Mouse (Mus musculus) megakaryocyte, embryonic 14.5 days (primary cell): Measurements from ENCODE around the gene Olfr1441. TPM values are rescaled to one million over a fixed set of nuclear protein-coding genes. Genes with fewer than 3 reads are reported as not detected.

Source experiments
- H3K27me3 ChIP-seq: replicated peaks from 2 replicates; pipeline ENCODE3; 2012; ENCODE audit warnings: inconsistent platforms
- H3K36me3 ChIP-seq: replicated peaks from 2 replicates; pipeline ENCODE3; 2012; ENCODE audit warnings: low read length, inconsistent platforms, mixed read lengths
- H3K4me1 ChIP-seq: 2 replicates; pipeline ENCODE4 v1.6.1; 2012; ENCODE audit warnings: inconsistent platforms
- H3K4me3 ChIP-seq: replicated peaks from 2 replicates; pipeline ENCODE3; 2012; ENCODE audit warnings: moderate library complexity, mild to moderate bottlenecking, inconsistent platforms
- H3K9me3 ChIP-seq: 2 replicates; pipeline ENCODE4 v1.6.1; 2012; ENCODE audit warnings: inconsistent platforms
- FLI1 ChIP-seq: IDR thresholded peaks from 2 replicates; pipeline ENCODE4 v1.6.1; 2012; ENCODE audit warnings: low read length, inconsistent platforms, mixed read lengths
- GATA1 ChIP-seq: IDR thresholded peaks from 3 replicates; pipeline ENCODE4 v1.6.1; 2012; ENCODE audit warnings: mixed read lengths, low read length, inconsistent platforms, borderline replicate concordance
- polyA plus RNA-seq: library from polyadenylated mRNA; stranded (reverse); fragments of >175 nt; gene quantifications from 2 replicates; pipeline ENCODE4 v1.2.3, GENCODE M21; 2012; ENCODE audit warnings: low replicate concordance; ENCODE audit not compliant: insufficient read depth

Gene Olfr1441
- polyA plus RNA-seq, 1 experiment, result not detected

DNA sequence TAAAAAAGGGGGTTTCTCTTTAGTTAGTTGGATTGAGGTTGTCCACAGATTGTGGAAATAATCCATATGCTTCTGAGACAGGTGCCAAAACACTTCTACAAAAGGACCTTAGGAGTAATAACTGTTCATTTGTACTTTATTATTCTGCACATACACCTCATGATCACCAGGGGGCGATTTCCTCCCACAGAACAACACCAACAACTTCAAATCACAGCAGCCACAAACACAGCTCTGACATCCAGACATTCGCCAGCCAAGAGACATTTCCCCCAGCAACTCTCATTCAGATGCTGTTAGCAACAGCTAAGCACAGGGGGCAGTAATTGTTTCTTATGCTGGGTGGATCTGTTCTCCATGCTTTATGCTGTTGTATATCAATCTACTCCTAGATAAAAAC lies 15.8 kb downstream of the Olfr1441 start:
- Histone ChIP-seq H3K9me3 (no peaks in the 10 kb centered on the region), H3K27me3 (peaks cover 19% of the 10 kb centered on the region), H3K4me1 (peaks cover 24% of the 10 kb centered on the region), H3K36me3 (no peaks in the 10 kb centered on the region), H3K4me3 (no peak overlapping the region)
- TF ChIP-seq FLI1, result no peak
- no peak for TF ChIP-seq GATA1

DNA sequence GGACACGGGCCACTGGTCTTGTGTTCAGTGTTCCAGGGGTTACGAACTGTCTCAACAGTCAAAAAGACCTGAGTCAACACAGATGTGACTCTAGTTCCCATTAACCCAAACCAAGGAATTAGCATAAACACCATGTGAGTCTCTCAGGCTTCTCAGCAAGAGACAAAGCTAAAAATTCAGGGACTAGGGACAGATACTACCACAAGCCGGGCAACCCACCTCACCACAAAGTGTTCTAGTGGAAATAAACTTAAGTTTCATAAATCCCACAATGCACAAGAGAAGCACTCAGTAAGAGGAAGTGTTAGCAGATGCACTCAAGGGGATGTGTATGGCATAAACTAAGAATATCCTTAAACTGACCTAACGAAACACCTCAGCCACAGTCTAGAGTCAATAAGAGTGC lies 17.8 kb downstream of the Olfr1441 start:
- no peaks in the 10 kb centered on the region for H3K36me3 ChIP-seq
- H3K4me3 ChIP-seq, result no peak overlapping the region
- TF ChIP-seq FLI1, result no peak
- no peak for TF ChIP-seq GATA1
- no peaks in the 10 kb centered on the region for H3K9me3 ChIP-seq
- peaks cover 15% of the 10 kb centered on the region for H3K27me3 ChIP-seq
- peaks cover 32% of the 10 kb centered on the region for H3K4me1 ChIP-seq

DNA sequence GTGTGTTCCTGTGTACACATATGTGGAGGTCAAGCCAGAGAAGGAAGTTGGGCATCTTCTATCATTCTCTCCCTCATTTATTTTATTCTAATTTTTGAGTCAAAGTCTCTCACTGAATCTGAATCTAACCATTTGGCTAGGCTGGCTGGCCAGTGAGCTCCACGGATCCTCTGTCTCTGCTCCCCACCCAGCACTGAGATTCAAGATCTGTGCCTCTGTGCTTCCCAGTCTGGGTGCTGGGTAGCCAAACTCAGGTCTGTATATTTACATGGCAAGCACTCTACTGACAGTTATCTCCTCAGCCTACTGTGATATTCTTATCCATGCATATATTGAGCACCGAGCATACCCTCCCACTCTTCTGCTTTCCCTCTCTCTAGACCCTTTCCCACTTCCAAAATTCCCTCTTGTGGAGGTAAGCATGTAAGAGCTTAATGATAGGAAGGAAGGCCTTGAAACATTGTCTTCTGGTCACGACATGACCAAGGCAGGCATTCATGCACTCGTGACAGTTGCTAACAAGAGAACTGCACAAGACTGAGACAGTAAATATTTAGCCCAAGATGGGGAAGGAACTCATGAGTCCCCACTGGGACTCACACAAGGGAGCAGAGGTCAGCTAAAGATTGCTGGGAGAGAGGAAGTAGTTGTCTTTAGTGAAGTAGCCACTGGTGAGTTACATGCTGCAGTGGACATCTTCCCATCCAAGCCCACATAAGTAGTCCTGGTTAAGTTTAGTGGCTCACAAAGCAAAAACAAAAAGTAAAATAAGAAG lies 18.7 kb downstream of the Olfr1441 start:
- Histone ChIP-seq H3K36me3 (no peaks in the 10 kb centered on the region), H3K9me3 (no peaks in the 10 kb centered on the region), H3K27me3 (peaks cover 7% of the 10 kb centered on the region), H3K4me1 (peaks cover 41% of the 10 kb centered on the region), H3K4me3 (no peak overlapping the region)
- TF ChIP-seq GATA1, result no peak
- TF ChIP-seq FLI1, result no peak

DNA sequence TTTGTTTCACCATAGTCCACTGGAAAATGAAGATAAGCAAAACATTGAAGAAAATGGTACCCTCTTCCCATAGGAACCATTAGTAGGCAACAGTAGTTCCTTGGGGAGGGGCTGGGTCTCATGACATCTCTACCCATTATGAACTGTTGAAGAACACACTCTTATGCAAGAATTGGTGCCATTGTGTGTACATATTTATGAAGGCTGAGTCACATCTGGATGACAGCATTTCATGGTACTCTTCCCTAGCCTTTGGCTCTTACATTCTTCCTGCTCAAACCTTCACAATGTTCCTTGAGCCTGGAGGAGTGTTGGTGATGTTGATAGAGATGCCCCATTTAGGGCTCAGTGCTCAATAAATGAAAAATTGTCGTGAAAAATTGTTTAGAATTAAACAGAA lies 22.3 kb downstream of the Olfr1441 start:
- H3K36me3 ChIP-seq, result no peaks in the 10 kb centered on the region
- no peaks in the 10 kb centered on the region for H3K9me3 ChIP-seq
- no peak for TF ChIP-seq GATA1
- TF ChIP-seq FLI1, result no peak
- H3K4me3 ChIP-seq, result no peak overlapping the region
- H3K4me1 ChIP-seq, result peaks cover 65% of the 10 kb centered on the region
- H3K27me3 ChIP-seq, result no peaks in the 10 kb centered on the region

DNA sequence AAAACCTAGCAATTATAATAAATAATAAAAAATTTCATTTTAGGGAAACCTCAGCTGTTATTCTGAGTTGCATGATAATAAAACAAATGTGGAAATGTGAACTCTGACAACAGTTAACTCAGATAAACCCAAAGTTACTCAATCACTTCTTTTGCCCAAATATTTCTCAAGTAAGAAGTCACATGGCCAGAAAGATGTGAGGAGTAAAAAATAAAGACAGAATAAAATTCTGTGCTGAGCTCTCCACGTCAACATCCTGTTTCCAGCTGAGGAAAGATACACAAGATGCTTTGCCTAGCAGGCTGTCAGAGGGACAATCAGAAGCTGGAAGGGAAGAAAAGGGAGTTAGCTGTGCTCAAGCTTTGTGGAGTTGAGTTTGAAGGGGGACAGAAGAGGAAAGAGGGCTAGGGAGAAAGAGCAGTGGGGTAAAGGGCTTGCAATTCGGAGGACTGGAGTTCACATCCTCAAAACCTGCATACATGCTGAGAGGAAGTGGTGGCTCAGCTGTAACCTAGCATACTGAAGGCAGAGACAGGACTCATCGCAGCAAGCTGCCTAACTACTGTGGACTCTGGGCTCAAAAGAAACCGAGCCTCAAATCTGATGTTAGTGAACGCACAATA lies 23.0 kb downstream of the Olfr1441 start:
- no peaks in the 10 kb centered on the region for H3K36me3 ChIP-seq
- H3K4me3 ChIP-seq, result peak overlapping the region; percentile 60
- H3K27me3 ChIP-seq, result no peaks in the 10 kb centered on the region
- no peaks in the 10 kb centered on the region for H3K9me3 ChIP-seq
- H3K4me1 ChIP-seq, result peaks cover 64% of the 10 kb centered on the region
- TF ChIP-seq GATA1 (no peak), FLI1 (no peak)

DNA sequence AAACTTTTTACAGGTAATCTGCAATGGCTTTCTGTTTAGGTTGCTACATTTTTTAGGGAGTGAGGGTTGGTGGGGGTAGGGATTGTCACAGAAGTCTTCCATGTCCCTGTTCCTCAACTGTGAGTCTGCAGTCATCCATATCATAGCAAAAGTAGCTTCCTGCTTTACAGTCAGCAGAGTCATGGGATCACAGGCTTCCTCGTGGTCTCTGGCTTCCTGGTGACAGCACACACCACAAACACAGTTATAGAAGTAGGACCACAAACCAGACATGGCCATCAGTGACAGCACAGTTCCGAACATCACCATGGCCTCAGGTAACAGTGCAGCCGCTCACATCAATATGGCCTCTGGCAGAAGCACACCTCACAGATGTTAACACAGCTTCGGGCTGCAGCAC lies 25.3 kb downstream of the Olfr1441 start:
- Histone ChIP-seq H3K4me3 (peak overlapping the region; percentile 84), H3K9me3 (no peaks in the 10 kb centered on the region), H3K27me3 (no peaks in the 10 kb centered on the region), H3K4me1 (peaks cover 54% of the 10 kb centered on the region), H3K36me3 (no peaks in the 10 kb centered on the region)
- no peak for TF ChIP-seq GATA1
- peak; percentile 56; the same call in 1 of the 2 replicates for TF ChIP-seq FLI1

DNA sequence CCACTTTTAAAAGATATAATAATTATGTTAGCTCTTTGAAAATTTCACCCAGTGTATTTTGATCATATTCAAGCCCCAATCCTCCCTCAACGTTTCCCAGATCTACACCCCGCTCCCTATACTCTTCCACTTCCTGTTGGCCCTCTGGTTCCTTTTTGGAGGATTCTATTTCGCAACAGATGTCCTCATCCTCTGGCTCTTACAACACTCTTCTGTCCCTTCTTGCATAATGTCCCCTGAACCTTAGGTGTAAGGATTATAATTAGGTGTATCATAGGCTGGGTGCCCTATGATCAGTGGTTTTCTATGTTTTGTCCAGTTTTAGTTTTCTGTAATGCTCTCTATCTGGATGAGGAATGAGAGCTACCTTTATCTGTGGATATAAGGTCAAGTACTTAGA lies 27.8 kb downstream of the Olfr1441 start:
- Histone ChIP-seq H3K9me3 (no peaks in the 10 kb centered on the region), H3K27me3 (no peaks in the 10 kb centered on the region), H3K4me1 (peaks cover 46% of the 10 kb centered on the region), H3K4me3 (no peak overlapping the region), H3K36me3 (no peaks in the 10 kb centered on the region)
- TF ChIP-seq GATA1, result no peak
- no peak for TF ChIP-seq FLI1

DNA sequence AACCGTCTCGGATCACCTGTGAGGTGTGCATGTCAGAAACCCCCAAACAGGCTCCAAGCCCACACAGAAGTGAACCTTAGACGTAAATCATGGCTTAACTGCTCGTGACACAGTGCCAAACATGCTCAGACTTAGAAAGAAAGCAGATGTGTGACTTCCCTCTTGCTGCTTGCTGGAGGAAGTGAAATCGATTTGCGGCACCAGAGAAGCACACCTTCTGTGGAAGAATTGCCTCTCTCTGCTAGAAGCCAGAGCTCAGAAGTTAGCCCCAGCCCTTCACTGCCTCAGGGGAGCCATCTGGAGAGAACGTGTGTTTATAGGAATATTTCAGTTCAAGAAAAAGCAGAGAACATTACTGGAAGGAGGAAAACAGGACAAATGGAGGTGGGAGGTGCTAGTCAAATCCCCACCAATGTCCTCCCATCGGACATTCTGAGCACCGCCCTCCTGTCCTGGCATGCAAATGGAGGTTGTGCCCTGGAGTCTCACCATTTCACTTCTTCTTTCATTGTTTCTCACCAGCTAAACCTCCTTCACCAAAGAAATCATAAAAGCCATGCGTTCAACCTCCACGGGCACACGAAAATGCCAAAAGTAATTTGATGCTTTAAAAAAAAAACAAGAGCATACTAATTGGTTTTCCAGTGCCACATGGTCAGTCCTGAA lies 40.3 kb downstream of the Olfr1441 start:
- H3K4me1 ChIP-seq, result peaks cover 42% of the 10 kb centered on the region
- peaks cover 10% of the 10 kb centered on the region for H3K36me3 ChIP-seq
- H3K9me3 ChIP-seq, result no peaks in the 10 kb centered on the region
- no peak for TF ChIP-seq FLI1
- no peak for TF ChIP-seq GATA1
- H3K27me3 ChIP-seq, result no peaks in the 10 kb centered on the region
- H3K4me3 ChIP-seq, result peak overlapping the region; percentile 59

DNA sequence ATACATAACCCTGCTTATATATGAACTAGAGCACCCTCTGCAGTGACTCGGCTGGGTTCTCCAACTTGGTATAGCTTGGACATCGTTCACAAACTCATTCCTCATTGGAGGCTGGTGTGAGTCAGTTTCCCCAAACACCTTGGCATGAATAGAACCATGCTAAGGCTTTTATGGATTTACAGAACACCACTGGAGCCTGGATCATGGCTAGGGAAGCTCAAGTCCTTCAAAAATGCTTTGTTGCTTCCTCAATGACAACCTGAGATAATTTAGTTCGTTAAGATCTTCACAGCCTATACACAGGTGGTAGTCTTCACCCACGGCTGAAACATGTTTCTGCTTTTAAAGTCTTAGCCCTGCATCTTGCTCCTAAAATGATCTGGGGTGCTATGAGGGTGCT lies 42.3 kb downstream of the Olfr1441 start:
- Histone ChIP-seq H3K4me3 (no peak overlapping the region), H3K4me1 (peaks cover 62% of the 10 kb centered on the region), H3K27me3 (no peaks in the 10 kb centered on the region), H3K9me3 (no peaks in the 10 kb centered on the region), H3K36me3 (peaks cover 16% of the 10 kb centered on the region)
- TF ChIP-seq FLI1 (no peak), GATA1 (no peak)
